Mouse (Mus musculus): Measurements from ENCODE around the gene Nkain1.

Gene Nkain1

DNA sequence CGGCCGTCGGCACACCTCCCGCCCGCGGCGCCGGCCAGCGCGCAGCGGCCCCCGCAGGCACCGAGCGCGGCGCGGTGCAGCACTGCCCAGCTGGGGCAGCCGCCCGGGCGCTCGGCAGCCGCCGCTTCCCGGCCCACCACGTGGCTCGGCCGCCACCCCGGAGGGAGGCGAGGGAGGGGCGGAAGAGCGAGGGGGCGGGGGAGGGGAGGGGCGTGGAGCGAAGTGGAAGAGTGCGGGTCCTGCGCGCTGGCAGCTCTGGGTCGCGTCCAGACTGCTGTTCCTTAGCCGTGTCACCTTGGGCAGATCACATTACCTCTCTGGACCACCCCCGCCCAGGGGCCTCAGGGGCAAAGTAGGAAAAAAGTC is at the start of gene Nkain1:
TSS of gene Nkain1 (minus strand) at position 126 of the 366 bp plus-strand sequence.
- no peak for DNase-seq (ENCODE audit: low spot score)

GRCm38 (mm10) chr4:130578734-130579274 is 4.8 kb upstream of the Nkain1 start:
- DNase-seq (ENCODE audit: low spot score), result no peak

GRCm38 (mm10) chr4:130577081-130577480 is 3.1 kb upstream of the Nkain1 start:
- no peak for DNase-seq (ENCODE audit: low spot score)

- no peak for DNase-seq (ENCODE audit: low spot score)
Observed at GRCm38 (mm10) chr4:130576247-130576931, 2.4 kb upstream of the Nkain1 start.

- no peak for DNase-seq (ENCODE audit: low spot score)
Observed at GRCm38 (mm10) chr4:130575533-130575932, 1.6 kb upstream of the Nkain1 start.

GRCm38 (mm10) chr4:130574861-130575460 is 988 bp upstream of the Nkain1 start:
- no peak for DNase-seq (ENCODE audit: low spot score)

GRCm38 (mm10) chr4:130573351-130574047 is 474 bp downstream of the Nkain1 start:
- no peak for DNase-seq (ENCODE audit: low spot score)

DNA sequence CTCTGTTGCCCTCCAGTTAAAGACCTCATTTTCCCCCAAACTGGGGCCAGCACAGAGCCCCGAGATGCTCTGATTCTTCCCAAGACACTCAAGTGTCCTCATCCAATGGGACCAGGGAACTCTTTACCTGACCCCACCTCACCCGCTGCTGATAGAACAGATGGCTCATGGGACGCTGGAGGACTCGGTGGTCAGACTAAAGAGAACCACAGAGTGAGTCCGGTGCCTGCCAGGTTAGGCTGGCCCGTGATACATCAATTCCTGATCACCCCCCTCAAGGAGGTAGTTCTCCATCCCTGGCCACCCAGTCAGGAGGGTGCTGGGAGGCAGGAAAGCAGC is 992 bp downstream of the Nkain1 start:
- no peak for DNase-seq (ENCODE audit: low spot score)

GRCm38 (mm10) chr4:130572545-130572944 is 1.4 kb downstream of the Nkain1 start:
- no peak for DNase-seq (ENCODE audit: low spot score)

DNA sequence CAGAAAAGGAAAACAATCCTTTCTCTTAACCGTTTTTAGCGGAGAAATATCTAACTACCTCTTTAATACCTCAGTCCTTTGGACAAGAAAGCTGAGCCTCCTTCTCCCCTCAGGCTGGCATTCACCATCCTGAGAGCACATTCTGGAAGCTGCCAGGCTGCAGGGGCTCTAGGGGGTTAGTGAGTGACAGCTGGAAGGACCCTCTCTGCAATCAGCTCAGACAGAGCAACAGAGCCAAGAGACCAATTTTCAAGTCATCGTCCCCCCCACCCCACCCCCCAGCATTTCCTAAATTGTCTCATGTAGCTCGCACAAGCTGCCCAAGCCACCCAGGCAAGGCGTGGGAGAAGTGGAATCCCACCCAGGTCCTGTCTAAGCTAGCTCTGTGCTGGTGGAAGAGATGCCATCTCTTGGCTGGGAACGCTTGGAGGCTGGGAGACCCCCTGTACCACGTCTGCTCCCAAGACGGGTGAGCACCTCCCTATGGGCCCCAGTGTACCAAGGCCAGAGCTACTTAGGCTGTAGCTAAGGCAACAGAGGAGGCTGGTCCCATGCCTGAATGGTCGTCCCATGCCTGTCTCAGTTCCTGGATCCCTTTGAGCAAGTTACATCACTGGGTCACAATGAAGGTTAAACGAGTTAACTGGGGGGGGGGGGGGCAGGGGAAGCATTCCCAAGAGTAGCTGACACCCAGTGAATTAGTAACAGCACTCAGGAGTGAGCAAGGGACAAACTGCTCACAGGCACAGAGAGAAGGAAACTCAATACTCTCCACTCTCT is 2.8 kb downstream of the Nkain1 start:
- DNase-seq (ENCODE audit: low spot score), result no peak

DNA sequence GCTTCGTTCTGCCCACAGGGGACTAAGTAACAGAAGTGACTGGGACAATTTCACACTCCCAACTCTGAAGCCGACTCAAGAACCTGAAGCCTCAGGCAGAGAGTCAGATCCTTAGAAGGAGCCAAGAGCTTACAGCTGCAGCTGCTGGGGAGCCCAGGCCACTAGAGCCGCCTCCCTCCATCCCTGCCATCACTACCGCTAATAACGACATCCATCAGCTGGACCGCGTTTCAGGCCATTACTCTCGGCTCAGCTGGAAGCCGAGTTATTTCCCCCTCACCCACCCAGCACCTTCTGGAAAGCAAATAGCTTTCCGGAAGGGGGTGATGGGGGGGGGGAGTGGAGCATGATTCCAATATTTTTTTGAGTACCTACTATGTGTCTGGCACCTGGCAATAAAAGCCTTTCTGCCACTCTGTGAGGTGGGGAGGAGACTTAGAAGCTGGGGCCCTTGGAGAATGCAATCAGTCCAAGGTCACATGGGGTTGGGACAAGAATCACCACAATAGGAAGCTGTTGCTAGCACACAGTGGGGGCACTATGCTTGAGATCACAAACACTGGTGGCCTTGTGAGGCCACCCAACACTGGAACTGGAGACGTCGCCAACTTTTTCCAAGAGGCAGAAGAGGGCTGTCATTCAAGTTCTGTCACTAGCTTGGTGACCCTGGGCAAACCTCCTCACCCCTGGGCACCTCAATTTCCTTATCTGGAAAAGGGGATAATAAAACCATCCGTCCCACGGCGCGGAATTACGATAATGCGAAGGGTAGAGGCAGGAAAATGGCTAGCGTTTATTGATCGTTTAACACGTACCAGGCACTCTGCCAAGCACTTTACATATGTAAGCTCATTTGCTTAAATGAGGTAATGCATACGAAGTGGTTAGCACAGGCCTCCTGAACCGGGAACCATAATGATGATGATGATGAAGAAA is 5.7 kb downstream of the Nkain1 start:
- DNase-seq (ENCODE audit: low spot score), result no peak

GRCm38 (mm10) chr4:130563820-130564219 is 10.2 kb downstream of the Nkain1 start:
- no peak for DNase-seq (ENCODE audit: low spot score)

DNA sequence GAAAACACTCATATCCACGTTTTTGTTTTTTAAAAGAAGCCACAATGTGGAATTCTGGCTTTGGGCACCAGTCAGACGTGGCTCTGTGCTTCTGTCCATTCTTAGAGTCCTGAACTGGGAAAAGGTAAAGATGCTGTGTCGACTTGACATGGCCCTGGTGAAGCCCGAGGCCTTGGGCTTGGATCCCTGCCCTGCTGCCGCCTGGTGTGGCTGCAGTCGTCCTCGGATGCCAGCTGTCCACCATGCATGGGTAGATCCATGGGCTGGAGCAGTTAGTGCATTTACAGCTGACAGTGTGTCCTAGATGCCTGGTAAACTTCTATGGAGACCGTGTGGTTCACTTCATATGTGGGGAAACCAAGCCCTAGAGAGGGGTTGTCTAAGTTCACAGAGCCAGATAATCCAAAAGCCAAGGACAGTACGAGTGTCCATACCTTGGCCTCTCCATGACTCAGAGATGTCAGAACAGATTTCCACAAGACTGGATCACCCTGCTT is 10.7 kb downstream of the Nkain1 start:
- no peak for DNase-seq (ENCODE audit: low spot score)

DNA sequence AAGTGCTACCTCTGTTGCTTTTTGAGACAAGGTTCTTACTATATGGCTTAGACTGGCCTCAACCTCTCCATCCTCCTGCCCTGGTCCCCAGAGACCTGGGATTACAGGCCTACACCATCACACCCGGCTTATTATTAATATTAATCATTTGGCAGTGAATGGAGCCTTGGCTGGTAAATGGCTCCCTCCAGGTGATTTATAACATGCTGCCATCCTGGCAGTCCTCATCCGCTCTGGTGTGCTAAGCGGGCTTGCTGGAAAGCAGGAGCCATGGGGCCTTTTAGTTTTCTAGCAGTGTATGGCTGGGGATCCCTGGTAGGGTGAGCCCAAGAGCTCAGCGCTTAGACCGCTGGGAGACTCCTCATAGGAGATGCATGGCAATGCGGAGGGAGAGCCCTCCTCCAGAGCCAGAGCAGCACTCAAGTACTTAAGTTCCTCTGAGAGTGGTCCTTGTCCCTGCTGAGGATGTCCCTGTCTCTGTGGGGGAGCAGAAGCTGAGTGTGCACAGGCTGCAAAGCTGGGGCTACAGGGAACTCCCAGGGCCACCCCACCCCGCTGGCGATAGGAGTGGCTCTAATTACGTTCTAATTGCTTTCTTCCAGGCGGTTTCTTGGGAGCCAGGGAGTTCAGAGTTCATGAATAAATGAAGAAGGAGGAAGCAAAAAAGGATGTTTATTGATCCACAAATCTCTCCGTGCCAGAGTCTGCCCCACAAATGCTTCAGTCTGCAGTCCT is 13.2 kb downstream of the Nkain1 start:
- no peak for DNase-seq (ENCODE audit: low spot score)

DNA sequence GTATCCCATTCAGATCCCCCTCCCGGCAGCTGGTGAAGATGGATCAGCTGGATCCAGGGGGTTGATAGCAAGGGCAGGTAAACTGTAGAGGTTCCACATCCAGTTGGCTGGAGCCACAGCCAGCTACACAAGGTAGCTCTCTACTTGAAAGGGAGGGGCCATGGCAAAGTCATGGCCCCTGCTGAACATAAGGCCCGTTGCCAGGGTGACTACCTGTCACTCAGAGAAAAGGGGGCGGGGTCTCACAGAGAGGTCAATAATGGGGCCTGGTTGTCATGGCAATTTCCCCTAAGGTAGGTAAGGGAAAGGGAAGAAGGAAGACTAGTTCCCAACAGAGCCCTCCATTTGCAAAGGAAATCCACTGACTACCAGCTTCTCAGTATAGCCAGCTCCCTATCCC is 14.8 kb downstream of the Nkain1 start:
- no peak for DNase-seq (ENCODE audit: low spot score)

GRCm38 (mm10) chr4:130557852-130558251 is 16.1 kb downstream of the Nkain1 start:
- DNase-seq (ENCODE audit: low spot score), result no peak

DNA sequence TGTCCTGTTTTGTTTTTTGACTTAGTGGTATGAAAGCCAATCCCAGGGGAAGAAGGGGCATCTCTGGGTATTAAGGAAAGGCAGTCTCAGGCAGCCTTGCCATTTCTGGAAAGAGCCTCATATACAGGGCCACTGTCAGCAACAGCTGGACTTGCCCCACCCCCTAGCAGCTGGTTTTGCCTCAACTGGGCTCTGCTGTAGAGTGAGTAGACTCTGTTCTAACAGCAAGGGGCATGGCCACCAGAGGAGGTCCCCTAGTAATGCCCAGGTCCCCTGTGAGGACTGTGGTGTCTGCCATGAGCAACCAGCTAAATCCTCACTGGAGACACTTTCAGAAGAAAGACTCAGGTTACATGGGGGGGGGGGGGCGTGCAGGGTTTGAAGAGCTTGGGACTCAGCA is 17.0 kb downstream of the Nkain1 start:
- DNase-seq (ENCODE audit: low spot score), result no peak

- DNase-seq (ENCODE audit: low spot score), result no peak
Observed at GRCm38 (mm10) chr4:130556224-130556623, 17.7 kb downstream of the Nkain1 start.

- DNase-seq (ENCODE audit: low spot score), result no peak
Observed at GRCm38 (mm10) chr4:130553121-130553448, 20.9 kb downstream of the Nkain1 start.

DNA sequence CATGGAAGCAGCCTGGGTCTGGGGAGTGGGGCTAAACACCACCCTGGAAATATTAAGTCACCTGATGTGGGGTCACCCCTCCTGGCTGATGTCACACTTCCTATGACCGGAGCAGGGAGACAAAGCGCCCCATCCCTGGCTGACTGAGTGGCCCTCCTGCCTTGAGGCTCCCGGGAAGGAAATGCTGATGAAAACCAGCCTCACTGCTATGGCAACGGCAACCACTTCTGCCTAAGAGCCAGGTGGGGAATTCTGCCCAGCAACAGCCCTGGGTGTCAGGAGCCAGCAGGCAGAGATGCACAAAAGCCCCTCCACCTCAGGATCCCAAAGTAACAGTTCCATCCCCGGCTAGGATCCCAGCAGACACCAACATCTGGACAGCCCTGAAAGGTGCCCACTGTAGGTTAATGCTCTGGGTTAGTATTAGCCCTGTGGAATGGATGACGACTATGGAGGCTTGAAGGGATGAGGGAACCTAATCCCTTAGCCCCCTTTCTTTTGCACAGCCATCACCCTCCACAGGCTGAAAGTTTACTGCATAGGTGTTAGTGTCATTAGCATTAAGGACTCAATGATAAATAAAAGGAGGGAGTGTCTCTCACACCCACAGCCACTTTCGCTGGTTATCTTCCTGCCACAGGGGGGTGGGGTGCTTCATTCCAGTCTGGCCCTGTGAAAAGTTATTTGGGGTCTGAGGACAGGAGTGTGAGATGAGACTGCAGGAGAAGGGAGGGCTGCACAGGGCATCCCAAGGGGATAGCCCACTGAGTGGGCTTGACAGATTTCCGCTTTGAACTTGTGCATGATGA is 21.5 kb downstream of the Nkain1 start:
- DNase-seq (ENCODE audit: low spot score), result no peak

Measured in adipocyte (in vitro differentiated cells).